Comparison of ENCODE assay signal across 8 mouse cellular contexts in genomic region chr13:64443263-64443894, GRCm38 (mm10). TPM values are rescaled to one million over a fixed set of nuclear protein-coding genes. Genes with fewer than 3 reads are reported as not detected.
DNase-seq lines count a peak whose midpoint lies in the region; ATAC-seq and TF ChIP-seq lines count a peak whose summit lies in the region.
"Had no signal": no experiment of that assay in that cellular context is flagged by ENCODE, and none has a peak within 500 bp of the region (broad histone marks: within the 10 kb centered on the region; RNA-seq: fewer than 3 reads in every experiment).

No protein-coding gene starts in this region.

- no peaks in the 10 kb centered on the region for H3K27me3 ChIP-seq in midbrain, embryonic 16.5 days (ENCODE audit: control insufficient read depth, insufficient read depth, low read depth, low read length)
- H3K27me3 ChIP-seq: lung, embryonic 15.5 days had no signal

- no peak overlapping the region for H3K9ac ChIP-seq in ES-E14 (ENCODE audit: insufficient read depth, low read depth, low read length, poor library complexity, severe bottlenecking)
- H3K9ac ChIP-seq in midbrain, embryonic 16.5 days (ENCODE audit: low read depth, low read length): no peak overlapping the region
- H3K9ac ChIP-seq: lung, embryonic 15.5 days had no signal

- DNase-seq in ES-E14 (ENCODE audit: low read depth, low spot score) (peak; percentile 75), ZHBTc4 (ENCODE audit: low read depth, low spot score) (peak; percentile 87)
- peak; percentile 72 for DNase-seq in embryo, embryonic 11 days
- DNase-seq in induced T-regulatory cell, adult 2 months (ENCODE audit: low read depth): peak; percentile 27
- peak; percentile 61 to 72 for DNase-seq in left cerebral cortex, adult 18-20 months (ENCODE audit: low spot score in 2 of 2)
- DNase-seq in spleen, postnatal 14 days (ENCODE audit: low spot score in 2 of 2): no peak

- peak; percentile 85 for ATAC-seq in midbrain, embryonic 16.5 days

- no peak overlapping the region for H3K27ac ChIP-seq in ES-E14 (ENCODE audit: insufficient read depth, low read depth, low read length, poor library complexity, severe bottlenecking)
- no peak overlapping the region for H3K27ac ChIP-seq in midbrain, embryonic 16.5 days (ENCODE audit: low read length)
- H3K27ac ChIP-seq: lung, embryonic 15.5 days had no signal

- H3K9me3 ChIP-seq in ES-E14 (ENCODE audit: control insufficient read depth, insufficient read depth, low read depth, low read length): no peaks in the 10 kb centered on the region
- H3K9me3 ChIP-seq in midbrain, embryonic 16.5 days (replicated peaks; ENCODE audit: control insufficient read depth, low read length, poor library complexity, severe bottlenecking): no peaks in the 10 kb centered on the region
- H3K9me3 ChIP-seq: lung, embryonic 15.5 days had no signal

- in situ Hi-C loops in ES-E14 (cut with MboI; ENCODE audit: low sequenced_read_pairs in 2 of 2, unreplicated experiment in 2 of 2): loop anchor here (5.0 to 10.0 kb wide), 3 partner anchors 126 to 131 kb away; no protein-coding TSS in a partner anchor

- WGBS in midbrain, embryonic 16.5 days: 58% methylated on average over 4 of the region's 4 CpGs

- H3K4me3 ChIP-seq in ES-E14 (ENCODE audit: insufficient read depth in 1 of 2, low read depth in 1 of 2, low read length in 2 of 2, poor library complexity in 1 of 2, severe bottlenecking in 1 of 2): no peak overlapping the region
- no peak overlapping the region for H3K4me3 ChIP-seq in midbrain, embryonic 16.5 days (ENCODE audit: low read depth, low read length)
- H3K4me3 ChIP-seq: lung, embryonic 15.5 days had no signal

- no peak overlapping the region for H3K4me2 ChIP-seq in midbrain, embryonic 16.5 days (ENCODE audit: low read length)
- H3K4me2 ChIP-seq: lung, embryonic 15.5 days had no signal

- peaks cover 4% of the 10 kb centered on the region; the same call in 1 of the 2 replicates for H3K36me3 ChIP-seq in ES-E14 (ENCODE audit: control insufficient read depth, insufficient read depth, low read length, poor library complexity, severe bottlenecking)
- H3K36me3 ChIP-seq in midbrain, embryonic 16.5 days (ENCODE audit: control insufficient read depth, insufficient read depth, low read length): peaks cover 6% of the 10 kb centered on the region
- H3K36me3 ChIP-seq: lung, embryonic 15.5 days had no signal

- no peaks in the 10 kb centered on the region; a peak in 1 of 4 replicates for H3K4me1 ChIP-seq in ES-E14 (ENCODE audit: control insufficient read depth in 2 of 2, insufficient read depth in 2 of 2, low read length in 2 of 2, poor library complexity in 1 of 2)
- no peaks in the 10 kb centered on the region for H3K4me1 ChIP-seq in midbrain, embryonic 16.5 days (ENCODE audit: control insufficient read depth, insufficient read depth, low read length)
- H3K4me1 ChIP-seq: lung, embryonic 15.5 days had no signal

TF ChIP-seq in ES-E14, 5 proteins besides CTCF, POLR2A, EP300 and RAD21:
- TF ChIP-seq ZNF384 (IDR thresholded peaks at IDR 0.05; ENCODE audit: low read depth, low read length) (no peak), HCFC1 (IDR thresholded peaks at IDR 0.05; ENCODE audit: borderline replicate concordance, insufficient read depth, low read length) (no peak), ZC3H11A (IDR thresholded peaks at IDR 0.05; ENCODE audit: borderline replicate concordance, low read depth, low read length) (peak; percentile 82; the same call in 1 of the 2 replicates), CHD2 (IDR thresholded peaks at IDR 0.05; ENCODE audit: low read depth, low read length) (no peak), MAFK (IDR thresholded peaks at IDR 0.05; ENCODE audit: insufficient read depth, low read depth, low read length) (no peak)

RNA-seq across cellular contexts. Expression of gene Cdk20, which starts 11.3 kb away (rescaled TPM):
- total RNA-seq in ES-E14 (2012; rRNA removed): 6.0 and 6.1 TPM in 2 replicates
- total RNA-seq in left cerebral cortex, adult 18-20 months (2021): 10 to 100 TPM in 1 of 2 experiments, 1 to 10 TPM in 1; 9.9 to 11.9 TPM
- polyA plus RNA-seq in midbrain, embryonic 16.5 days (2015; fragmentation: Nextera tagmentation; extraction: Ambion mirVana): 29.3 and 31.4 TPM in 2 replicates

RNA-seq across cellular contexts. Expression of gene Fam240b, which starts 54.2 kb away (rescaled TPM):
- not detected in 2 replicates for total RNA-seq in ES-E14 (2012; rRNA removed)
- not detected for total RNA-seq in left cerebral cortex, adult 18-20 months (2021)
- polyA plus RNA-seq in midbrain, embryonic 16.5 days (2015; fragmentation: Nextera tagmentation; extraction: Ambion mirVana): 0.16 TPM in 1 of 2 replicates, not detected in the other
- polyA plus RNA-seq: lung, embryonic 15.5 days had no signal

Comparison
In these comparisons a context has a peak if more than half of its experiments do, and no peak if none do; other contexts are left out.
1. DNase-seq: peak in ES-E14 (single experiment), ZHBTc4 (single experiment), embryo, embryonic 11 days (single experiment), induced T-regulatory cell, adult 2 months (single experiment) and left cerebral cortex, adult 18-20 months (2 of 2); none in spleen, postnatal 14 days (0 of 2).